Mouse (Mus musculus): ENCODE results near the gene Col4a3bp.

- TF ChIP-seq CTCF (IDR thresholded peaks at IDR 0.05; ENCODE audit: low read depth, low read length) (no peak), TAL1 (conservative IDR thresholded peaks at IDR 0.05; ENCODE audit: low read depth, low read length) (no peak), POLR2AphosphoS5 (IDR thresholded peaks at IDR 0.05; ENCODE audit: insufficient replicate concordance, low read depth, low read length) (no peak), GATA2 (IDR thresholded peaks at IDR 0.05; ENCODE audit: borderline replicate concordance, low read depth, low read length) (no peak)
Measured at GRCm38 (mm10) chr13:96544506-96544905, 2.1 kb downstream of the Col4a3bp start.
